8 mouse cellular contexts compared by ENCODE assay signal in the genomic region with DNA sequence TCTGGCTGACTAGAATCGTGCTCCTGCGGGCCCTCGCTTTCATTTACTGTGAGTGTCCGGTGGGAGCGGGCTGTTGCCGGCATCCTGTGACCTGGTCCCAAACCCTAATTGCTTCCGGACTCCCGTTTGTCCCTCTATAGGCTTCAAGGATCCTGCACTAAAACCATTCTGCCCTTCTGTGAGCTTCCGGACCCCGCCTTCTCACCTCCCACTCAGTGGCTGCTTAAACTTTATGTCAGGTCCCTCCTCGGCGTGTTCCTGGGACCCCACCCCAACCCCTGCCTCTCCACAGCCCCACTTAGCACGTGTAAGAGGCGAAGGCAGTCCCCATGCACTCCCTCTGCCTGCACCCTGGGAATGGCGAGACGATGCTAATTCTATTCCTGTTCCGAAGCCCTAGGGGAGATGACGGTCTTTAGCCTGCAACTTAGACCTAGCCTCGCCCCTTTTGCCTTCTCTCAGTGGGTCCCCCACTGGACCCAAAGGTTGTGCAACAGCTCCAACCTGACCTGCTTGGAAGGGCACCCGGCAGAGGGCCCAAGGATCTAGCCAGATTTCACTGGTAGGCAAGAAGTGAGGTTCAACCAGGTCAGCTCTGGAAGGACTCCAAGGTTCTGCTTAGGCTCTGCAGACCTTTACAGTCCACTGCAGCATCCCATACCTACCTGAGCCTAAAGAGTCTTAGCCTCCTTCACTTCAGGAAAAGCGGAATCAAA. TPM values are rescaled to one million over a fixed set of nuclear protein-coding genes. Genes with fewer than 3 reads are reported as not detected.
DNase-seq lines count a peak whose midpoint lies in the region; ATAC-seq and TF ChIP-seq lines count a peak whose summit lies in the region.

No protein-coding gene starts in this region.

- H3K27me3 ChIP-seq in ES-Bruce4 (ENCODE audit: control insufficient read depth, insufficient read depth, low read length, poor library complexity, severe bottlenecking), result no peaks in the 10 kb centered on the region
- no peaks in the 10 kb centered on the region for H3K27me3 ChIP-seq in forebrain, embryonic 11.5 days (ENCODE audit: control insufficient read depth, insufficient read depth, low read length)
- H3K27me3 ChIP-seq in kidney, embryonic 16.5 days (ENCODE audit: insufficient read depth, low read length), result no peaks in the 10 kb centered on the region
- no peaks in the 10 kb centered on the region for H3K27me3 ChIP-seq in neural tube, embryonic 13.5 days

- ATAC-seq in forebrain, embryonic 11.5 days (replicated peaks; ENCODE audit: low FRiP score), result peak; percentile 23
- peak; percentile 73 for ATAC-seq in kidney, embryonic 16.5 days (ENCODE audit: low FRiP score, low TSS enrichment)
- peak; percentile 59 for ATAC-seq in neural tube, embryonic 13.5 days (ENCODE audit: low read depth)

- no peaks in the 10 kb centered on the region for H3K9me3 ChIP-seq in ES-Bruce4 (replicated peaks; ENCODE audit: control insufficient read depth, insufficient read depth, low read length, poor library complexity, severe bottlenecking)
- H3K9me3 ChIP-seq in forebrain, embryonic 11.5 days (ENCODE audit: control insufficient read depth, low read length), result no peaks in the 10 kb centered on the region
- no peaks in the 10 kb centered on the region for H3K9me3 ChIP-seq in kidney, embryonic 16.5 days (ENCODE audit: low read length)
- H3K9me3 ChIP-seq in neural tube, embryonic 13.5 days, result no peaks in the 10 kb centered on the region

- DNase-seq in gastrocnemius, adult 2 months, result peak; percentile 47
- DNase-seq in gastrocnemius, postnatal 36 days, result no peak
- DNase-seq in forebrain, embryonic 11.5 days (ENCODE audit: low spot score), result no peak
- DNase-seq in spleen, postnatal 36 days (ENCODE audit: low spot score in 2 of 2), result no peak
- DNase-seq in T-cell, adult 2 months (ENCODE audit: low spot score), result no peak

- no peak for TF ChIP-seq EP300 in ES-Bruce4 (IDR thresholded peaks at IDR 0.05; ENCODE audit: insufficient read depth, low read depth, low read length)

- peak overlapping the region; percentile 84 for H3K4me2 ChIP-seq in forebrain, embryonic 11.5 days (ENCODE audit: low read depth, low read length, severe bottlenecking)
- peak overlapping the region; percentile 88 for H3K4me2 ChIP-seq in kidney, embryonic 16.5 days (replicated peaks; ENCODE audit: low read depth, low read length)
- peak overlapping the region; percentile 69 for H3K4me2 ChIP-seq in neural tube, embryonic 13.5 days

- 6% methylated on average over 21 of the region's 21 CpGs for WGBS in forebrain, embryonic 11.5 days
- 5% methylated on average over 21 of the region's 21 CpGs for WGBS in kidney, embryonic 16.5 days
- WGBS in neural tube, embryonic 13.5 days, result 7% methylated on average over 21 of the region's 21 CpGs

- no peaks in the 10 kb centered on the region for H3K36me3 ChIP-seq in ES-Bruce4 (ENCODE audit: control insufficient read depth, insufficient read depth, low read length, poor library complexity, severe bottlenecking)
- H3K36me3 ChIP-seq in forebrain, embryonic 11.5 days (ENCODE audit: control insufficient read depth, insufficient read depth, low read length), result no peaks in the 10 kb centered on the region
- no peaks in the 10 kb centered on the region; the same call in 1 of the 2 replicates for H3K36me3 ChIP-seq in kidney, embryonic 16.5 days (ENCODE audit: insufficient read depth, low read length)
- peaks cover under 1% of the 10 kb centered on the region; the same call in 1 of the 2 replicates for H3K36me3 ChIP-seq in neural tube, embryonic 13.5 days

- H3K9ac ChIP-seq in ES-Bruce4 (ENCODE audit: low read depth, poor library complexity, severe bottlenecking), result peak overlapping the region; percentile 61
- H3K9ac ChIP-seq in forebrain, embryonic 11.5 days (ENCODE audit: low read length), result peak overlapping the region; percentile 86
- peak overlapping the region; percentile 73 for H3K9ac ChIP-seq in kidney, embryonic 16.5 days (replicated peaks; ENCODE audit: low read length)
- peak overlapping the region; percentile 90 for H3K9ac ChIP-seq in neural tube, embryonic 13.5 days

- H3K4me1 ChIP-seq in ES-Bruce4 (ENCODE audit: control insufficient read depth, insufficient read depth, low read length), result no peaks in the 10 kb centered on the region
- peaks cover 11% of the 10 kb centered on the region for H3K4me1 ChIP-seq in forebrain, embryonic 11.5 days (replicated peaks; ENCODE audit: control insufficient read depth, insufficient read depth, low read length)
- H3K4me1 ChIP-seq in kidney, embryonic 16.5 days (ENCODE audit: insufficient read depth, low read length), result peaks cover 11% of the 10 kb centered on the region
- H3K4me1 ChIP-seq in neural tube, embryonic 13.5 days (replicated peaks), result peaks cover 39% of the 10 kb centered on the region

- TF ChIP-seq CTCF in gastrocnemius, adult 2 months (IDR thresholded peaks at IDR 0.05), result no peak
- no peak for TF ChIP-seq CTCF in ES-Bruce4 (IDR thresholded peaks at IDR 0.05; ENCODE audit: low read depth, low read length)

- intact Hi-C loops in gastrocnemius, adult 2 months (cut with DNase I), result loop anchor here (10.0 kb wide), 1 partner anchor 215 kb away; a partner anchor contains a TSS
- intact Hi-C loops in gastrocnemius, postnatal 36 days (cut with DNase I), result no loop called here

- H3K27ac ChIP-seq in gastrocnemius, adult 2 months, result peak overlapping the region; percentile 92
- H3K27ac ChIP-seq in ES-Bruce4 (ENCODE audit: insufficient read depth, low read length), result no peak overlapping the region
- H3K27ac ChIP-seq in forebrain, embryonic 11.5 days (ENCODE audit: low read depth, low read length), result no peak overlapping the region
- peak overlapping the region; percentile 45 for H3K27ac ChIP-seq in kidney, embryonic 16.5 days (ENCODE audit: low read length)
- peak overlapping the region; percentile 81 for H3K27ac ChIP-seq in neural tube, embryonic 13.5 days (replicated peaks)

- H3K4me3 ChIP-seq in gastrocnemius, adult 2 months, result peak overlapping the region; percentile 79
- H3K4me3 ChIP-seq in ES-Bruce4 (ENCODE audit: low read depth, low read length), result peak overlapping the region; percentile 79
- peak overlapping the region; percentile 76 for H3K4me3 ChIP-seq in forebrain, embryonic 11.5 days (ENCODE audit: low read depth, low read length)
- peak overlapping the region; percentile 74 for H3K4me3 ChIP-seq in kidney, embryonic 16.5 days (ENCODE audit: low read length)
- H3K4me3 ChIP-seq in neural tube, embryonic 13.5 days, result peak overlapping the region; percentile 75

- no peak for TF ChIP-seq POLR2A in ES-Bruce4 (IDR thresholded peaks at IDR 0.05; ENCODE audit: insufficient read depth, low read length)

RNA-seq across cellular contexts. Expression of a gene that starts 0.6 kb away (rescaled TPM):
- total RNA-seq in gastrocnemius, adult 2 months (2021), result 10 to 100 TPM in 1 of 2 experiments, 1 to 10 TPM in 1; 9.7 to 14.9 TPM
- 10 to 100 TPM; 13.1 to 13.9 TPM for total RNA-seq in gastrocnemius, postnatal 36 days (2021)
- 15.2 and 16.1 TPM in 2 replicates for polyA plus RNA-seq in ES-Bruce4 (2011; ENCODE audit: insufficient read depth, insufficient read length, low read depth, missing spikeins)
- 18.3 and 20.7 TPM in 2 replicates for polyA plus RNA-seq in forebrain, embryonic 11.5 days (2014; fragmentation: Nextera tagmentation; extraction: Ambion mirVana)
- polyA plus RNA-seq in kidney, embryonic 16.5 days (2015; fragmentation: Nextera tagmentation; extraction: Ambion mirVana), result 32.7 and 35.4 TPM in 2 replicates
- polyA plus RNA-seq in neural tube, embryonic 13.5 days (2015; fragmentation: Nextera tagmentation; extraction: Ambion mirVana), result 24.9 and 26.2 TPM in 2 replicates

RNA-seq across cellular contexts. Expression of a gene that starts 9.0 kb away (rescaled TPM):
- total RNA-seq in gastrocnemius, adult 2 months (2021), result 1 to 10 TPM in 1 of 2 experiments, under 1 TPM in 1; 0.92 to 1.1 TPM
- total RNA-seq in gastrocnemius, postnatal 36 days (2021), result 1 to 10 TPM; 1.9 to 2.0 TPM
- 0.32 and 0.48 TPM in 2 replicates for polyA plus RNA-seq in ES-Bruce4 (2011; ENCODE audit: insufficient read depth, insufficient read length, low read depth, missing spikeins)
- polyA plus RNA-seq in forebrain, embryonic 11.5 days (2014; fragmentation: Nextera tagmentation; extraction: Ambion mirVana), result 7.3 and 7.5 TPM in 2 replicates
- polyA plus RNA-seq in kidney, embryonic 16.5 days (2015; fragmentation: Nextera tagmentation; extraction: Ambion mirVana), result 3.3 and 5.3 TPM in 2 replicates
- polyA plus RNA-seq in neural tube, embryonic 13.5 days (2015; fragmentation: Nextera tagmentation; extraction: Ambion mirVana), result 10.8 and 11.6 TPM in 2 replicates

Comparison
In these comparisons a context has a peak if more than half of its experiments do, and no peak if none do; other contexts are left out.
1. H3K27ac ChIP-seq: peak in gastrocnemius, adult 2 months (single experiment), kidney, embryonic 16.5 days (single experiment) and neural tube, embryonic 13.5 days (single experiment); none in ES-Bruce4 (single experiment) and forebrain, embryonic 11.5 days (single experiment).
2. ATAC-seq: peak in every context shown above with its lines; median percentile 73 in kidney, embryonic 16.5 days; 59 in neural tube, embryonic 13.5 days; 23 in forebrain, embryonic 11.5 days.
3. Peak in every context shown above with its lines, with median percentiles within 50 percentile points of each other: H3K4me3 ChIP-seq, H3K9ac ChIP-seq and H3K4me2 ChIP-seq.